Mouse (Mus musculus): ENCODE results near the gene Srp54b. TPM values are rescaled to one million over a fixed set of nuclear protein-coding genes. Genes with fewer than 3 reads are reported as not detected.
"Not testable (repeated sequence)": the region's sequence is repeated elsewhere in the genome, so short reads cannot be mapped to it uniquely, and the experiment has no call there.

Gene Srp54b
- 31.2 and 32.2 TPM in 2 replicates for polyA plus RNA-seq (2012; rRNA removed)

DNA sequence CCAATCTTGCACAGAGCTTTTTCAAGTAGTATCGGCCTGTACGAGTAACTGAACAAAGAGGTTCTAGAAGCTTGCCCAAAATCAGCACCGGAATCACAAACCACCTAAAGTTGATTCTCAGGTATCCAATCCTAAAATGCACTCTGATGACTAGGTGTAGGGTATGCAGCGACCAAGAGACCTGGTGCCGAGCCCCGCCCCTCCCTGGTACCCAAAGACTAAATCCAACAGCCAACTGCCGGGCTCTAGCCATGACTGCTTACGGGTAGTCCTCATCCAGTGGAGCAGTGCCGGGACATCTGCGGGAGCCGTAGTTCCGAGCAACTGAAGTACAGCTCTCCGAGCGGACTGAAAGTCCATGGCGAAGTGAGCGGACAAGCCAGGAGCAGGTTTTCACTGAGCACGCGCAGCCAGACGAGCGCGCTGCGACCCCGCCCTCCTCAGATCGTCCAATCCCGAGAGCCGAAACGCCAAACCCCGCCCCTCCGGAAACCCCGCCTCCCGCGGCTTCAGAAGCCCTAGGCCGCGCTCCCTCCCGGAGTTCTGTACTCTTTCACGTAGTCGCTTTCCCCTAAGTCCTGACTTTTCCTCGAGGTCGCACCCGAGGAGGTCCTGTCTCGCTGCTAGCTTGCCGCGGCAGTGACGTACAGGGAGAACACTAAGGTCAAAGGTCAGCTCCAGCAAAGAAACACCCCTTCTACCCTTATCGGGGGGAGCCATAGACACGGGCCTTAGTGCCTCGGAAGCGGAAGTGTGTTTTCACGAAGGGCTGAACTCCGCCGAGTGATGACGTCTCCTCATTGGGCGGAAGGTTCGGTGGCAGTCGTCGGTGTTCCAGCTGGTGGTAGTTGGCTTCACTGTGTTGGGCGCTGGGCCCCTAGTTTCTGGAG is at the start of gene Srp54b:
Srp54b (plus strand) TSS at position 546 of the 890 bp plus-strand sequence.
- not testable (repeated sequence) for DNase-seq; H3K4me1 ChIP-seq (replicated peaks; ENCODE audit: control insufficient read depth, insufficient read depth, low read length); H3K36me3 ChIP-seq (ENCODE audit: control insufficient read depth, insufficient read depth, low read length); H3K27me3 ChIP-seq (ENCODE audit: control insufficient read depth, insufficient read depth, low read length); H3K27ac ChIP-seq (ENCODE audit: control insufficient read depth, insufficient read depth, low read length)
- no CpG with 5 or more reads among the region's 57 CpGs for WGBS
- peak within 1 kb of the TSS; percentile 34; the same call in 1 of the 2 replicates for H3K4me3 ChIP-seq (ENCODE audit: control insufficient read depth, insufficient read depth, low read length)

DNA sequence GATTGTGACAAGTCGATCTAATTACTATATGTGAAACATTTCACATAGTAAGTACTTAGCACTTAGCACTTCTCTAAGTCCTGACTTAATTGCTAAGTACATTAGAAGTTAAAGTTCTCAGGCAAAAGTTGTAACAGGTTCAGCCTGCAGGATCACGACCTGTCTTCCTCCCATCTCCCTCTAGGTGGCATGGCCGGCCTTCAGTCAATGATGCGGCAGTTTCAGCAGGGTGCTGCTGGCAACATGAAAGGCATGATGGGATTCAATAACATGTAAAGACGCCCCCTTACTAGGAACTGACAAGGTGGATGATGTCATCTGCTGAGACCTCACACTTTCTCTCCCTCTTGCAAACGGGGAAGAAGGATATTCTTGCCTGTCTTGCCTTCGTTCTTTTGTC is 42.3 kb upstream of the Srp54b start:
- not testable (repeated sequence) for H3K27ac ChIP-seq (ENCODE audit: control insufficient read depth, insufficient read depth, low read length); H3K4me1 ChIP-seq (replicated peaks; ENCODE audit: control insufficient read depth, insufficient read depth, low read length); H3K4me3 ChIP-seq (ENCODE audit: control insufficient read depth, insufficient read depth, low read length); H3K36me3 ChIP-seq (ENCODE audit: control insufficient read depth, insufficient read depth, low read length); DNase-seq; H3K27me3 ChIP-seq (ENCODE audit: control insufficient read depth, insufficient read depth, low read length)
- WGBS, result no CpG with 5 or more reads among the region's 7 CpGs

DNA sequence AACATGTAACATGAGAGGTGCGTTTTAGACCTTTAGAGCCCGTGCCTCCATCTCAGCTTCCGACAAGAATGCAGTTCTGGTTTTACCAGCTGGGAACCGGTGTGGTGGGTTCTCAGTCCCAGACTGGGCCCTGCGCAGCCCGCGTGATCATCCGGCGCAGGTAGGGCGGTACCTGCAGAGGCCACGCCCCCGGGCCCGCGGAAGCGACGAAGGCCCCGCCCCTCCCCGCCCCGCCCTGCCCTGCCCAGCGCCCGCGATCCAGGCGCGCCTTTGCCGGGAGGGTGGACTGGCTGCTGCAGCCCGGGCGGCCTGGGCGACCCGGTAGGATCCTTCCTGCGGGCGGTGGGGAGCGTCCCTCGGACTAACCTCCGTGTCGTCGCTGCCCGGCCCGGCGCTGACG is 30.7 kb upstream of the Srp54b start, which contains the start of gene Fam177a:
Fam177a (plus strand) TSS at position 228 of the 400 bp plus-strand sequence.
- H3K27ac ChIP-seq (ENCODE audit: control insufficient read depth, insufficient read depth, low read length); H3K36me3 ChIP-seq (ENCODE audit: control insufficient read depth, insufficient read depth, low read length); H3K4me3 ChIP-seq (ENCODE audit: control insufficient read depth, insufficient read depth, low read length); H3K4me1 ChIP-seq (replicated peaks; ENCODE audit: control insufficient read depth, insufficient read depth, low read length); DNase-seq; H3K27me3 ChIP-seq (ENCODE audit: control insufficient read depth, insufficient read depth, low read length): not testable (repeated sequence)
- WGBS, result no CpG with 5 or more reads among the region's 40 CpGs

DNA sequence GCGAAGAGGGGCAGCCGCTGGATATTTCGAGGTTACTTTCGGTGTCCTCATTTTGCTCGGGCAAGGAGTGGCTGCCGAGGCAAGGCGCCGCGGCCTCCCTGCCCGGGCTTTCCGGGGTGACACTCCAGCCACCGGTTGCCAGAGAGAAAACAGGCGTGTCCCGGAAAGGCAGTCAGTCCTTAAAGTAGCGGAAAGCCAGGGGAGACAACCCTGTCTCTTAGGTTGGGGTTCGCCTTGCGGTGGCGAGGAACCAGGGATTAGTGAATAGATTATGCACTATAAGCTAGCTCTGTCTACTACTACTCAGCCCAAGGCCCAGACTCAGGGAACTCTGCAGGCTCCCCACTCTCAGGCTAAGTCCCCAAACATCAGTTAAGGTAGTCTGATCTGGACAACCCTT is 30.2 kb upstream of the Srp54b start:
- H3K36me3 ChIP-seq (ENCODE audit: control insufficient read depth, insufficient read depth, low read length); H3K27ac ChIP-seq (ENCODE audit: control insufficient read depth, insufficient read depth, low read length); H3K4me1 ChIP-seq (replicated peaks; ENCODE audit: control insufficient read depth, insufficient read depth, low read length); H3K4me3 ChIP-seq (ENCODE audit: control insufficient read depth, insufficient read depth, low read length); H3K27me3 ChIP-seq (ENCODE audit: control insufficient read depth, insufficient read depth, low read length); DNase-seq: not testable (repeated sequence)
- no CpG with 5 or more reads among the region's 18 CpGs for WGBS

DNA sequence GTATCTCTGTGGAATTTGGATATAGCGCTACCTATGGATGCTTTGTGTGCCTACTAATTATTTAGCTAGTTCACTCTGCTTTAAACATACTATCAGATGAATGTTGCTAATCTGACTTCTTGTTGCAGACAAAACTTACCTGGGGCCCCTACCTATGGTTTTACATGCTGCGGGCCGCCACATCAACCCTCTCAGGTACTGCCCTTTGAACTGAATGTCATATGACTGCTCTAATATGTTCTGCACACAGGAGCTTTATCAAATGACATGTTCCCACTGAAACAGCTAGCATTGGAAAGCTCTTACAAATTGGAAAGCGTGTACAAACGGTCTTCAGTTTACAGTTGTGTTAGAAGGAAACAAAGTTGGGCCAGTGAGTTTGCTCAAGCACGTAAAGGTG is 19.4 kb upstream of the Srp54b start:
- H3K4me3 ChIP-seq (ENCODE audit: control insufficient read depth, insufficient read depth, low read length); H3K27ac ChIP-seq (ENCODE audit: control insufficient read depth, insufficient read depth, low read length); H3K36me3 ChIP-seq (ENCODE audit: control insufficient read depth, insufficient read depth, low read length); DNase-seq; H3K4me1 ChIP-seq (replicated peaks; ENCODE audit: control insufficient read depth, insufficient read depth, low read length); H3K27me3 ChIP-seq (ENCODE audit: control insufficient read depth, insufficient read depth, low read length): not testable (repeated sequence)
- WGBS, result no CpG with 5 or more reads among the region's 6 CpGs

DNA sequence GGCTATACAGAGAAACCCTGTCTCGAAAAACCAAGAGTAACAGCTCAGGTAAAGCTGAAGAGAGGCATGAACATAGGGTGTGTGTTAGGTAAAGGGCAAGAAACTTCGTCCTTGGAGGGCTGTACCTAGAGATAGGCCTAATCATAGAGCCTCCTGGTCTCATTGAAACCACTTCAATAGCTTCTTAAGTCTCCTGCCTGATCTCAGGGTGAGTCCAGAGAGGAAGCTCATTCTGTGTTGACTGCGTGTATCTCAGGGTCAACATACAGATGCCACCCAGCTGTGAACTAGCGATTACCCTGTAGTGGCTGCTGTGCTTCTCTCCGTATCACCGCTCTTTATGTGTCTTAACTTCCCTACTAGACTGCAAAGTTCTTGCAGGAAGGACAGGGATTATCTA is 17.0 kb upstream of the Srp54b start:
- not testable (repeated sequence) for DNase-seq; H3K4me1 ChIP-seq (replicated peaks; ENCODE audit: control insufficient read depth, insufficient read depth, low read length); H3K4me3 ChIP-seq (ENCODE audit: control insufficient read depth, insufficient read depth, low read length); H3K36me3 ChIP-seq (ENCODE audit: control insufficient read depth, insufficient read depth, low read length); H3K27ac ChIP-seq (ENCODE audit: control insufficient read depth, insufficient read depth, low read length); H3K27me3 ChIP-seq (ENCODE audit: control insufficient read depth, insufficient read depth, low read length)
- WGBS, result no CpG with 5 or more reads among the region's 6 CpGs

DNA sequence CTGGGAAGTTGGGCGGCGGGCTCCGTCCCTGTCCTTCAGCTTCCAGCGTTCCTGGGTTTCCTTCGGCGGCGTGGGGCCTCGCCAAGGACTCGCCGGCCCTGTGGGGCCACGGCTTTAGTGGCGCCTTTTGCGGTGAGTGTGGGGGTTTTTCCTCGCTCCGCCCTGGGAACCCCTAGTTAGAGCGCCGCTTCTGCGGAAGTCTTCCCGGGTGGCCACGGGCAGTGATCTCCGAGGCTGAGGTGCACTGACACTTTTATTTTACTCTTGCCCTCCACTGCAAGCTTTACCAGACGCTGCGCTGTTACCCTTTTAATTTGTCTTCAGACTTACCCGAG is 512 bp downstream of the Srp54b start:
- H3K27ac ChIP-seq (ENCODE audit: control insufficient read depth, insufficient read depth, low read length); DNase-seq; H3K36me3 ChIP-seq (ENCODE audit: control insufficient read depth, insufficient read depth, low read length); H3K4me1 ChIP-seq (replicated peaks; ENCODE audit: control insufficient read depth, insufficient read depth, low read length); H3K27me3 ChIP-seq (ENCODE audit: control insufficient read depth, insufficient read depth, low read length): not testable (repeated sequence)
- peak overlapping the region; percentile 34; the same call in 1 of the 2 replicates for H3K4me3 ChIP-seq (ENCODE audit: control insufficient read depth, insufficient read depth, low read length)
- under 1% methylated on average over 12 of the region's 24 CpGs for WGBS

DNA sequence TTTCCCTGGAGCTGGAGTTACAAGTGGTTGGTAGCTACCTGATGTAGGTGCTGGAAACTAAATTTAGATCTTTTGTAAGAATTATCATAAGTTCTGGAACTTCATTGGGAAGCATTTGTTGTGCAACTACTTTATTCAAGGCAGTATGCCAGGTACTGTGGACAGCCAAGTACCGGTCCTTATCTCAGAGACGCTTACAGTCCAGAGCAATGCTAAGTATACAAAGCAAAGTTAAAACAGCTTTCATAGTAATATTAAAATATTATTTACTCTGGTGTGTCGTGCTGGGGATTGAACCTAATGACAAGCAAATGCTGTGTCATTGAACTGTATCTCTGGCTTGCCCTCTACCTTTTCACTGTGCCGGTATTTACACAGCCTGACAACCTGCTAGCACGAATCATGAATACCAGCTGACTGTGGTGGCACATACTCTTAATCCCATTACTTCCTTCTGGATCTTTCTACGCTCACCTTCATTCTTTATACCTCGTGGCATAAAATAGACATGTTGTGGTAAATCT is 12.2 kb downstream of the Srp54b start:
- not testable (repeated sequence) for H3K27me3 ChIP-seq (ENCODE audit: control insufficient read depth, insufficient read depth, low read length); DNase-seq; H3K4me3 ChIP-seq (ENCODE audit: control insufficient read depth, insufficient read depth, low read length); H3K27ac ChIP-seq (ENCODE audit: control insufficient read depth, insufficient read depth, low read length); H3K36me3 ChIP-seq (ENCODE audit: control insufficient read depth, insufficient read depth, low read length); H3K4me1 ChIP-seq (replicated peaks; ENCODE audit: control insufficient read depth, insufficient read depth, low read length)
- no CpG with 5 or more reads among the region's 7 CpGs for WGBS

DNA sequence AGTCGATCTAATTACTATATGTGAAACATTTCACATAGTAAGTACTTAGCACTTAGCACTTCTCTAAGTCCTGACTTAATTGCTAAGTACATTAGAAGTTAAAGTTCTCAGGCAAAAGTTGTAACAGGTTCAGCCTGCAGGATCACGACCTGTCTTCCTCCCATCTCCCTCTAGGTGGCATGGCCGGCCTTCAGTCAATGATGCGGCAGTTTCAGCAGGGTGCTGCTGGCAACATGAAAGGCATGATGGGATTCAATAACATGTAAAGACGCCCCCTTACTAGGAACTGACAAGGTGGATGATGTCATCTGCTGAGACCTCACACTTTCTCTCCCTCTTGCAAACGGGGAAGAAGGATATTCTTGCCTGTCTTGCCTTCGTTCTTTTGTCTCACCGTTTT is 32.8 kb downstream of the Srp54b start:
- H3K27ac ChIP-seq (ENCODE audit: control insufficient read depth, insufficient read depth, low read length); H3K36me3 ChIP-seq (ENCODE audit: control insufficient read depth, insufficient read depth, low read length): not testable (repeated sequence)
- WGBS, result no CpG with 5 or more reads among the region's 8 CpGs

DNA sequence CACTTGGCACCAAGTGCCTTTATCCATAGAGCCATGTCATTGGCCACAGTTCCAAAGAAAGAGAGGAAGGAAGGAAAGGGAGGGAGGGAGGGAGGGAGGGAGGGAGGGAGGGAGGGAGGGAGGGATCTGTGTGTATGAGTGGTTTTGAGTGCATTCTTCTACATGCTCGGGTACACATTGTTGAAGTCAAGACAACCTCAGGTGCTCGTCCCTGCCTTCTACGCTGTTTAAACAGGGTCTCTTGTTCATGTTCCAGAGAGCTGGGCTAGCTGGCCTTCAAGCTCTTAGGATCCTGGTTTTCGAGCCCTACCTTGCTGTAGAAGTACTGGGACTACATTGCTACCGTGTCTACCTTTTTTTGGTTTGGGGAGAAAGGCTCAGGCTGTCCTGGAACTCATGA is 34.2 kb downstream of the Srp54b start:
- not testable (repeated sequence) for H3K36me3 ChIP-seq (ENCODE audit: control insufficient read depth, insufficient read depth, low read length); H3K27me3 ChIP-seq (ENCODE audit: control insufficient read depth, insufficient read depth, low read length); H3K27ac ChIP-seq (ENCODE audit: control insufficient read depth, insufficient read depth, low read length); H3K4me3 ChIP-seq (ENCODE audit: control insufficient read depth, insufficient read depth, low read length); H3K4me1 ChIP-seq (replicated peaks; ENCODE audit: control insufficient read depth, insufficient read depth, low read length); DNase-seq
- WGBS, result no CpG with 5 or more reads among the region's 5 CpGs

More for the DNA sequence above, 32.8 kb downstream of the Srp54b start:
- not testable (repeated sequence) for H3K4me3 ChIP-seq (ENCODE audit: control insufficient read depth, insufficient read depth, low read length); H3K27me3 ChIP-seq (ENCODE audit: control insufficient read depth, insufficient read depth, low read length); DNase-seq; H3K4me1 ChIP-seq (replicated peaks; ENCODE audit: control insufficient read depth, insufficient read depth, low read length)

DNA sequence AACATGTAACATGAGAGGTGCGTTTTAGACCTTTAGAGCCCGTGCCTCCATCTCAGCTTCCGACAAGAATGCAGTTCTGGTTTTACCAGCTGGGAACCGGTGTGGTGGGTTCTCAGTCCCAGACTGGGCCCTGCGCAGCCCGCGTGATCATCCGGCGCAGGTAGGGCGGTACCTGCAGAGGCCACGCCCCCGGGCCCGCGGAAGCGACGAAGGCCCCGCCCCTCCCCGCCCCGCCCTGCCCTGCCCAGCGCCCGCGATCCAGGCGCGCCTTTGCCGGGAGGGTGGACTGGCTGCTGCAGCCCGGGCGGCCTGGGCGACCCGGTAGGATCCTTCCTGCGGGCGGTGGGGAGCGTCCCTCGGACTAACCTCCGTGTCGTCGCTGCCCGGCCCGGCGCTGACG is 44.4 kb downstream of the Srp54b start, which contains the start of gene 1700047I17Rik2:
1700047I17Rik2 (plus strand) TSS at position 287 of the 400 bp plus-strand sequence.
- WGBS, result no CpG with 5 or more reads among the region's 40 CpGs
- H3K4me1 ChIP-seq (replicated peaks; ENCODE audit: control insufficient read depth, insufficient read depth, low read length); H3K27me3 ChIP-seq (ENCODE audit: control insufficient read depth, insufficient read depth, low read length); H3K27ac ChIP-seq (ENCODE audit: control insufficient read depth, insufficient read depth, low read length); DNase-seq; H3K36me3 ChIP-seq (ENCODE audit: control insufficient read depth, insufficient read depth, low read length); H3K4me3 ChIP-seq (ENCODE audit: control insufficient read depth, insufficient read depth, low read length): not testable (repeated sequence)
